Mouse (Mus musculus) right cerebral cortex, postnatal 10 days (tissue): ENCODE data around the gene Limd1.

Source experiments
- DNase-seq, 2 experiments: peaks; one replicate each; pipeline ENCODE4 v3.0.0; 2021; ENCODE audit warnings: low spot score in 2 of 2

The Limd1 gene

GRCm38 (mm10) chr9:123478586-123479195 lies at the start of gene Limd1:
TSS of gene Limd1 (plus strand) at chr9:123478706.
- DNase-seq, result peak in 1 of 2 experiments; percentile 59

GRCm38 (mm10) chr9:123429863-123430262 lies 48.6 kb upstream of the Limd1 start:
- no peak for DNase-seq

- no peak for DNase-seq
Measured at GRCm38 (mm10) chr9:123430973-123431372, 47.5 kb upstream of the Limd1 start.

- DNase-seq, result peak; percentile 37 to 48
Measured at GRCm38 (mm10) chr9:123438223-123438622, 40.3 kb upstream of the Limd1 start.

- DNase-seq, result peak; percentile 53 to 63
Measured at GRCm38 (mm10) chr9:123440230-123441058, 38.1 kb upstream of the Limd1 start.

GRCm38 (mm10) chr9:123447101-123447500 lies 31.4 kb upstream of the Limd1 start:
- peak in 1 of 2 experiments; percentile 44 for DNase-seq

GRCm38 (mm10) chr9:123448594-123448993 lies 29.9 kb upstream of the Limd1 start:
- no peak for DNase-seq

GRCm38 (mm10) chr9:123450174-123450573 lies 28.3 kb upstream of the Limd1 start:
- peak in 1 of 2 experiments; percentile 70 for DNase-seq

GRCm38 (mm10) chr9:123451772-123452171 lies 26.7 kb upstream of the Limd1 start:
- DNase-seq, result no peak

GRCm38 (mm10) chr9:123456634-123457602 lies 21.6 kb upstream of the Limd1 start:
- DNase-seq, result peak in 1 of 2 experiments; percentile 51

- DNase-seq, result peak in 1 of 2 experiments; percentile 41
Measured at GRCm38 (mm10) chr9:123457603-123458002, 20.9 kb upstream of the Limd1 start.

- DNase-seq, result peak; percentile 55 to 71
Measured at GRCm38 (mm10) chr9:123467141-123467620, 11.3 kb upstream of the Limd1 start.

- DNase-seq, result no peak
Measured at GRCm38 (mm10) chr9:123468406-123469085, 10.0 kb upstream of the Limd1 start.

- DNase-seq, result no peak
Measured at GRCm38 (mm10) chr9:123469087-123469486, 9.4 kb upstream of the Limd1 start.

GRCm38 (mm10) chr9:123473377-123473776 lies 5.1 kb upstream of the Limd1 start:
- DNase-seq, result peak in 1 of 2 experiments; percentile 13

GRCm38 (mm10) chr9:123475569-123475968 lies 2.9 kb upstream of the Limd1 start:
- no peak for DNase-seq

GRCm38 (mm10) chr9:123478031-123478585 lies 398 bp upstream of the Limd1 start:
- DNase-seq, result peak in 1 of 2 experiments; percentile 43

- DNase-seq, result no peak
Measured at GRCm38 (mm10) chr9:123479196-123479669, 727 bp downstream of the Limd1 start.

GRCm38 (mm10) chr9:123479876-123480252 lies 1.4 kb downstream of the Limd1 start:
- DNase-seq, result no peak

- DNase-seq, result peak in 1 of 2 experiments; percentile 27
Measured at GRCm38 (mm10) chr9:123480253-123480921, 1.9 kb downstream of the Limd1 start.
